Mouse (Mus musculus) lung, embryonic 14.5 days (tissue): ENCODE measurements around the gene Mbd3. TPM values are rescaled to one million over a fixed set of nuclear protein-coding genes. Genes with fewer than 3 reads are reported as not detected.

ENCODE experiments used
- ATAC-seq: fragments of 200-750 bp; cut with Nextera tagmentation; 2 replicates; pipeline ENCODE4 v1.8.0; 2017; ENCODE audit warnings: mild to moderate bottlenecking, moderate TSS enrichment, moderate library complexity; ENCODE audit not compliant: insufficient read depth
- DNase-seq: peaks from one replicate; pipeline ENCODE4 v3.0.0-alpha.2; 2015
- H3K27ac ChIP-seq: fragments of 300-500 bp; sonication (generic); 2 replicates; pipeline ENCODE4 v1.5.1; 2014; ENCODE audit warnings: low read depth, mild to moderate bottlenecking, moderate library complexity
- H3K27me3 ChIP-seq: fragments of 300-500 bp; sonication (generic); 2 replicates; pipeline ENCODE4 v1.6.1; 2014; ENCODE audit warnings: low read length, control low read depth; ENCODE audit not compliant: insufficient read depth
- H3K36me3 ChIP-seq: fragments of 300-500 bp; sonication (generic); 2 replicates; pipeline ENCODE4 v1.6.1; 2014; ENCODE audit warnings: control low read depth; ENCODE audit not compliant: insufficient read depth
- H3K4me1 ChIP-seq: fragments of 300-500 bp; sonication (generic); 2 replicates; pipeline ENCODE4 v1.6.1; 2014; ENCODE audit warnings: antibody characterized with exemption, control low read depth; ENCODE audit not compliant: insufficient read depth
- H3K4me2 ChIP-seq: fragments of 300-500 bp; sonication (generic); 2 replicates; pipeline ENCODE4 v1.6.1; 2014; ENCODE audit warnings: mild to moderate bottlenecking
- H3K4me3 ChIP-seq: fragments of 300-500 bp; sonication (generic); 2 replicates; pipeline ENCODE4 v1.5.1; 2014; ENCODE audit warnings: low read depth, low read length
- H3K9ac ChIP-seq: fragments of 300-500 bp; sonication (generic); 2 replicates; pipeline ENCODE4 v1.6.1; 2014
- H3K9me3 ChIP-seq: fragments of 300-500 bp; sonication (generic); 2 replicates; pipeline ENCODE4 v1.6.1; 2016; ENCODE audit warnings: low read depth, low read length, control low read depth
- CTCF ChIP-seq: IDR thresholded peaks from 2 replicates; pipeline ENCODE4 v1.5.1; 2016; ENCODE audit warnings: antibody characterized with exemption, low read depth
- WGBS: fragments of 180-500 bp; shearing (Covaris S2); extraction: QIAGEN DNeasy Blood & Tissue Kit; methylation state at CpG from one replicate; pipeline ENCODE4 v1.1.7; 2014; 5-methylcytosine and 5-hydroxymethylcytosine counted together
- polyA plus RNA-seq: library from polyadenylated mRNA; unstranded; fragments of >200 nt; fragmentation: Nextera tagmentation; extraction: Ambion mirVana; gene quantifications from 2 replicates; pipeline ENCODE4 v1.2.1, GENCODE M21; 2014

The Mbd3 gene
- polyA plus RNA-seq, 1 experiment from 2014 or later, result 268 TPM

GRCm38 (mm10) chr10:80433513-80434232, 34.3 kb upstream of the Mbd3 start, which contains the start of gene Tcf3:
TSS of gene Tcf3 (minus strand) at chr10:80433647.
- WGBS, result under 1% methylated on average over 60 of the region's 61 CpGs
- Histone ChIP-seq H3K9ac (peak within 1 kb of the TSS; percentile 98), H3K27me3 (no peaks in the 10 kb centered on the region), H3K27ac (peak within 1 kb of the TSS; percentile 93), H3K4me3 (peak within 1 kb of the TSS; percentile 100), H3K4me2 (peak within 1 kb of the TSS; percentile 97), H3K36me3 (peaks cover 26% of the 10 kb centered on the region), H3K9me3 (no peaks in the 10 kb centered on the region), H3K4me1 (peaks cover 10% of the 10 kb centered on the region; the same call in 1 of the 2 replicates)
- peak; percentile 99 for DNase-seq
- peak; percentile 92 for ATAC-seq
- no peak for TF ChIP-seq CTCF

DNA sequence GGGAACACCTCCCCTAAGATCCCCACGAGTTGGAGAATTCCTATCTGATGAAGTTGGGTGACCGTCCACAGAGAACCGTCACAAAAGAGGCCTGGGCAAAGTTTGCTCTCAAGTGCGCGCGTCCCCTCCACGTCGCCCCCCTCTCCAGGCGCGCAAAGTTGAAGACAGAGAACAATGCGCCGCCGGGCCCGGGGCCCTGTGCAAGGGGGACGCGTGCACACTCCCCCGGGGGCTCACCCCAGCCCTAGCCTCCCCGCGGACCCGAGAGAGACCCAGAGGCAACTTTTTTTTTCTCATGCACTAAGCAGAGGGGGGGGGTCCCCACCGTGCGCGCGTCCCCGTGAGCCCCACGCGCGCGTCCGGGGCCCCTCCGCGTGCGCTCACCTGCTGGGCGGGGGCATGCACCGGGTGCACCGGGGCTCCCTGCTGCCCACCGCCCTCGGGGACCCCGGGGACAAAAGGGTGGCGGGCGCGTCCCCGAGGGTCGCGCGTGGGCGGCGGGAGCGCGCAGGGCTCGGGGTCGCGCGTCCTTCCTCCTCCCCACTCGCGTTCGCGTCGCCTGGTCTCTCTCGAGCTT, 33.7 kb upstream of the Mbd3 start:
- peaks cover 33% of the 10 kb centered on the region for H3K36me3 ChIP-seq
- H3K9me3 ChIP-seq, result no peaks in the 10 kb centered on the region
- no peaks in the 10 kb centered on the region for H3K27me3 ChIP-seq
- H3K4me2 ChIP-seq, result peak overlapping the region; percentile 97
- H3K27ac ChIP-seq, result peak overlapping the region; percentile 93
- WGBS, result under 1% methylated on average over 59 of the region's 60 CpGs
- peak overlapping the region; percentile 98 for H3K9ac ChIP-seq
- H3K4me3 ChIP-seq, result peak overlapping the region; percentile 100
- H3K4me1 ChIP-seq, result peaks cover 10% of the 10 kb centered on the region; the same call in 1 of the 2 replicates
- peak; percentile 76 for DNase-seq
- peak; percentile 36; the same call in 1 of the 2 replicates for ATAC-seq
- no peak for TF ChIP-seq CTCF

GRCm38 (mm10) chr10:80432387-80432785, 33.0 kb upstream of the Mbd3 start:
- Histone ChIP-seq H3K36me3 (peaks cover 39% of the 10 kb centered on the region), H3K27me3 (no peaks in the 10 kb centered on the region), H3K4me2 (peak overlapping the region; percentile 97), H3K4me1 (peaks cover 10% of the 10 kb centered on the region; the same call in 1 of the 2 replicates), H3K9ac (peak overlapping the region; percentile 98), H3K27ac (peak overlapping the region; percentile 93), H3K9me3 (no peaks in the 10 kb centered on the region), H3K4me3 (peak overlapping the region; percentile 100)
- DNase-seq (no peak), ATAC-seq (no peak)
- no peak for TF ChIP-seq CTCF
- WGBS, result 1% methylated on average over 4 of the region's 4 CpGs

GRCm38 (mm10) chr10:80431570-80432386, 32.4 kb upstream of the Mbd3 start:
- peaks cover 10% of the 10 kb centered on the region; the same call in 1 of the 2 replicates for H3K4me1 ChIP-seq
- 10% methylated on average over 16 of the region's 16 CpGs for WGBS
- peak overlapping the region; percentile 97 for H3K4me2 ChIP-seq
- peak overlapping the region; percentile 98 for H3K9ac ChIP-seq
- H3K27me3 ChIP-seq, result no peaks in the 10 kb centered on the region
- DNase-seq (no peak), ATAC-seq (no peak)
- H3K4me3 ChIP-seq, result peak overlapping the region; percentile 100
- H3K27ac ChIP-seq, result peak overlapping the region; percentile 63; the same call in 1 of the 2 replicates
- TF ChIP-seq CTCF, result no peak
- no peaks in the 10 kb centered on the region for H3K9me3 ChIP-seq
- H3K36me3 ChIP-seq, result peaks cover 45% of the 10 kb centered on the region

DNA sequence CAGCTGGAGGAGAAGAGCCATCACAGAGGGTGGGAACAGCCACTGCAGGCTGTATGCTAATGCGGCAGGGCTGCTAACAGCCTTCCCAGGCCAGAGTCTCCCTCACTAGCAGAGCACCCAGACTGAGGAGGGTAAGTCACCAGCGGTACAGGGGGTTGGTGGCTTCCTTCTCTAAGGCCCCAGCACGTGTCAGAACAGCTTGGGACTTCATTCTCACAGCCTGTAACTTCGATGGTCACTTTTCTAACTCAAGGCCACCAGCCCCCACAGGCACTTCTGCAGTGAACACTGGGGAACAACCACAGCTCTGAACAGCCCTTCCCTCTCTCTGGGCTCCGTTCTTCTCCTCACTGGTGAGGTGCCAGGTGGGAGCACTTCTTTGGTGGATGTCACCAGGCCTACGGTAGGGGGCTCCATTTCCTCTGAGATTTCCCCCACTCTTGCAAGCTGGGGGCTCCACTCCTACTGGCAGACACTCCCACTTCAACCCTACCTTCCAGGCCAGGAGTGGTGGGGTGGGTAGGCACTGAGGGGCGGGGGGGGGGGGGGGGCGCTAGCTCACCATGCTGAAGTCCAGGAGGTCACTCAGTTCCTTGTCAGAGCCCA, 31.1 kb upstream of the Mbd3 start:
- H3K9me3 ChIP-seq, result no peaks in the 10 kb centered on the region
- peaks cover 5% of the 10 kb centered on the region; the same call in 1 of the 2 replicates for H3K4me1 ChIP-seq
- no peak for ATAC-seq
- WGBS, result 65% methylated on average over 7 of the region's 8 CpGs
- no peak for TF ChIP-seq CTCF
- H3K4me3 ChIP-seq, result no peak overlapping the region
- H3K36me3 ChIP-seq, result peaks cover 58% of the 10 kb centered on the region
- no peaks in the 10 kb centered on the region for H3K27me3 ChIP-seq
- H3K27ac ChIP-seq, result no peak overlapping the region
- no peak for DNase-seq
- H3K9ac ChIP-seq, result no peak overlapping the region
- H3K4me2 ChIP-seq, result no peak overlapping the region

DNA sequence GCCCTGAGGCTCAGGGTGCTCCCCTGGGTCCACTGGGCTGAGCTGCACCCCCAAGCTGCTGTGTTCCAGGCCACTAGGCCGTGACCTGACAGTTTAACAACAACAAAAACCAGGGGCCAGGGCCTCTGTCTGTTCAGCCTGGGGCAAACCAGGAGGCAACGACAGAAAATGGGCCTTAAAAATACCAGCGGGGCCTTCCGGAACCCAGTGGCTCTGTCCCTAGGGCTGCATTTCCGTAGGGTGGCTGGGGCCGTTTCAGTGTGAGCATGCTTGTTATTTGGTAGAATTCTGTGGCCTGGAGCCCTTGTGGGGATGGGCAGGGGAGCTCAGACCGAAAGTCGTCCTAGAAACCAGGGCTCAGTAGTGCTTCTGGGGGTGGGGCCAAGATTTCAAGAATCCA, 30.4 kb upstream of the Mbd3 start:
- Histone ChIP-seq H3K36me3 (peaks cover 65% of the 10 kb centered on the region), H3K4me3 (no peak overlapping the region), H3K9ac (no peak overlapping the region), H3K27ac (no peak overlapping the region), H3K4me2 (no peak overlapping the region), H3K27me3 (no peaks in the 10 kb centered on the region), H3K4me1 (peaks cover 5% of the 10 kb centered on the region; the same call in 1 of the 2 replicates), H3K9me3 (no peaks in the 10 kb centered on the region)
- DNase-seq (no peak), ATAC-seq (no peak)
- WGBS, result 82% methylated on average over 8 of the region's 8 CpGs
- no peak for TF ChIP-seq CTCF
